Mouse (Mus musculus) megakaryocyte-erythroid progenitor cell, adult 5-6 weeks (primary cell): ENCODE results near the gene Olfr47. TPM values are rescaled to one million over a fixed set of nuclear protein-coding genes. Genes with fewer than 3 reads are reported as not detected.

Source experiments
- total RNA-seq, 2 experiments: library from RNA; stranded (forward) in 1 of 2; stranded (reverse) in 1 of 2; fragments of 200-1000, 215-1000 nt in 1 of 2; fragments of >200 nt in 1 of 2; fragmentation: Nextera tagmentation in 1 of 2; gene quantifications; 2 replicates each; pipeline ENCODE4 v1.2.3; 2014 to 2017

The Olfr47 gene
- total RNA-seq, 2 experiments from 2014 or later, result not detected

Other genes starting within 250 kb of the Olfr47 start
- not detected in 2 replicates for gene Olfr441, start 125.2 kb upstream of the Olfr47 start, total RNA-seq (2014; fragmentation: Nextera tagmentation)
- gene Olfr441, start 125.2 kb upstream of the Olfr47 start, total RNA-seq (2017), result not detected in 2 replicates
- gene Olfr237-ps1, start 85.0 kb upstream of the Olfr47 start, total RNA-seq (2014; fragmentation: Nextera tagmentation), result not detected in 2 replicates
- not detected in 2 replicates for gene Olfr237-ps1, start 85.0 kb upstream of the Olfr47 start, total RNA-seq (2017)
- not detected in 2 replicates for gene Olfr437, start 68.2 kb upstream of the Olfr47 start, total RNA-seq (2014; fragmentation: Nextera tagmentation)
- gene Olfr437, start 68.2 kb upstream of the Olfr47 start, total RNA-seq (2017), result not detected in 2 replicates
- not detected in 2 replicates for gene Olfr13, start 59.4 kb upstream of the Olfr47 start, total RNA-seq (2014; fragmentation: Nextera tagmentation)
- gene Olfr13, start 59.4 kb upstream of the Olfr47 start, total RNA-seq (2017), result not detected in 2 replicates
- not detected in 2 replicates for gene Olfr435, start 34.4 kb upstream of the Olfr47 start, total RNA-seq (2014; fragmentation: Nextera tagmentation)
- gene Olfr435, start 34.4 kb upstream of the Olfr47 start, total RNA-seq (2017), result not detected in 2 replicates
- not detected in 2 replicates for gene Olfr434, start 18.5 kb upstream of the Olfr47 start, total RNA-seq (2014; fragmentation: Nextera tagmentation)
- gene Olfr434, start 18.5 kb upstream of the Olfr47 start, total RNA-seq (2017), result not detected in 2 replicates
- gene Arhgef5, start 34.1 kb downstream of the Olfr47 start, total RNA-seq (2014; fragmentation: Nextera tagmentation), result 1.9 and 2.4 TPM in 2 replicates
- gene Arhgef5, start 34.1 kb downstream of the Olfr47 start, total RNA-seq (2017), result 0.89 and 1.3 TPM in 2 replicates
- gene Nobox, start 78.0 kb downstream of the Olfr47 start, total RNA-seq (2014; fragmentation: Nextera tagmentation), result not detected in 2 replicates
- gene Nobox, start 78.0 kb downstream of the Olfr47 start, total RNA-seq (2017), result not detected in 2 replicates